Mouse (Mus musculus) limb, embryonic 12.5 days (tissue): ENCODE data around the gene Fam243. TPM values are rescaled to one million over a fixed set of nuclear protein-coding genes. Genes with fewer than 3 reads are reported as not detected.

Source experiments
- ATAC-seq: fragments of 200-750 bp; cut with Nextera tagmentation; 2 replicates; pipeline ENCODE4 v1.8.0; 2017; ENCODE audit warnings: low read depth, moderate TSS enrichment; ENCODE audit not compliant: insufficient number of reproducible peaks, insufficient read depth, low FRiP score, low TSS enrichment
- H3K27ac ChIP-seq: fragments of 300-500 bp; sonication (generic); 2 replicates; pipeline ENCODE4 v1.5.1; 2016; ENCODE audit warnings: mild to moderate bottlenecking, moderate library complexity
- H3K27me3 ChIP-seq: fragments of 300-500 bp; sonication (generic); 2 replicates; pipeline ENCODE4 v1.6.1; 2016; ENCODE audit warnings: mild to moderate bottlenecking, moderate library complexity
- H3K36me3 ChIP-seq: fragments of 300-500 bp; sonication (generic); 2 replicates; pipeline ENCODE4 v1.6.1; 2016; ENCODE audit warnings: mild to moderate bottlenecking, moderate library complexity
- H3K4me1 ChIP-seq: fragments of 300-500 bp; sonication (generic); replicated peaks from 2 replicates; pipeline ENCODE4 v1.6.1; 2016
- H3K4me2 ChIP-seq: fragments of 300-500 bp; sonication (generic); 2 replicates; pipeline ENCODE4 v1.6.1; 2016; ENCODE audit warnings: mild to moderate bottlenecking, moderate library complexity
- H3K4me3 ChIP-seq: fragments of 300-500 bp; sonication (generic); replicated peaks from 2 replicates; pipeline ENCODE4 v1.5.1; 2016; ENCODE audit warnings: mild to moderate bottlenecking
- H3K9ac ChIP-seq: fragments of 300-500 bp; sonication (generic); replicated peaks from 2 replicates; pipeline ENCODE4 v1.6.1; 2016; ENCODE audit warnings: mild to moderate bottlenecking, moderate library complexity
- H3K9me3 ChIP-seq: fragments of 300-500 bp; sonication (generic); 2 replicates; pipeline ENCODE4 v1.6.1; 2016; ENCODE audit warnings: mild to moderate bottlenecking, moderate library complexity
- WGBS: fragments of 180-500 bp; shearing (Covaris S2); methylation state at CpG from one replicate; pipeline ENCODE4 v1.1.7; 2016; 5-methylcytosine and 5-hydroxymethylcytosine counted together
- polyA plus RNA-seq: library from polyadenylated mRNA; unstranded; fragments of >200 nt; fragmentation: Nextera tagmentation; extraction: Ambion mirVana; gene quantifications from 2 replicates; pipeline ENCODE4 v1.2.1, GENCODE M21; 2016

Fam243 gene
- polyA plus RNA-seq, 1 experiment from 2014 or later = not detected

DNA sequence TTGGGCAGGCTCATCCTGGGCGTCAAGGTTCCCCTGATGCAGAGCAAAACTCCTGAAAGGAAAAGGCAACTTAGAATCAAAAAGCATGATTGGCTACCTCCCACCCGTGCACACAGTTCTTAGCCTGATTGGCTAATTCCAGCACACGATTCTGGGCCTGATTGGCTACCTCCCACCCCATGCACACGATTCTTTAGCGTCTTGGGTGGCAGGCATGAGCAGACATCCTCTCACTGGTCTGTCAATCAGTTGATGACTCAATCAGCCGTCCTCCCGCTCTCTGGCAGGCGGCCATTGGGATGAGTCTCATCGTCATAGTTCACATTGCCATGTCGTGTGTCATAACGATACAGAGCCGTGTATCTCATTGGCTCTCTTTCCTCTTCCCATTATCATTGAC, 27.7 kb upstream of the Fam243 start:
- Histone ChIP-seq H3K36me3 (no peaks in the 10 kb centered on the region), H3K4me1 (peaks cover 10% of the 10 kb centered on the region), H3K4me2 (no peak overlapping the region), H3K27me3 (0 out of 2 replicates have a peak, but pooled peaks cover 3% of the 10 kb centered on the region), H3K9ac (no peak overlapping the region), H3K27ac (no peak overlapping the region), H3K4me3 (no peak overlapping the region), H3K9me3 (no peaks in the 10 kb centered on the region)
- ATAC-seq = no peak
- 87% methylated on average over 12 of the region's 12 CpGs for WGBS

- H3K9ac ChIP-seq = no peak overlapping the region
- 77% methylated on average over 13 of the region's 13 CpGs for WGBS
- no peak for ATAC-seq
Measured at GRCm38 (mm10) chr16:92346297-92346916, 25.2 kb upstream of the Fam243 start.

GRCm38 (mm10) chr16:92345177-92345576, 23.9 kb upstream of the Fam243 start:
- no peak for ATAC-seq
- no peaks in the 10 kb centered on the region for H3K9me3 ChIP-seq
- 70% methylated on average over 11 of the region's 11 CpGs for WGBS
- peaks cover 11% of the 10 kb centered on the region; the same call in 1 of the 2 replicates for H3K4me1 ChIP-seq
- H3K4me3 ChIP-seq = no peak overlapping the region
- no peak overlapping the region for H3K4me2 ChIP-seq
- no peak overlapping the region for H3K27ac ChIP-seq
- no peak overlapping the region for H3K9ac ChIP-seq
- H3K36me3 ChIP-seq = no peaks in the 10 kb centered on the region
- 0 out of 2 replicates have a peak, but pooled peaks cover 3% of the 10 kb centered on the region for H3K27me3 ChIP-seq

More at GRCm38 (mm10) chr16:92346297-92346916, 25.2 kb upstream of the Fam243 start:
- Histone ChIP-seq H3K4me2 (no peak overlapping the region), H3K4me1 (peaks cover 3% of the 10 kb centered on the region; the same call in 1 of the 2 replicates), H3K27ac (no peak overlapping the region), H3K36me3 (no peaks in the 10 kb centered on the region), H3K9me3 (no peaks in the 10 kb centered on the region), H3K27me3 (0 out of 2 replicates have a peak, but pooled peaks cover 3% of the 10 kb centered on the region), H3K4me3 (no peak overlapping the region)

- H3K27ac ChIP-seq = no peak overlapping the region
- H3K4me2 ChIP-seq = peak overlapping the region; percentile 42
- H3K9ac ChIP-seq = no peak overlapping the region; the same call in 1 of the 2 replicates
- H3K4me1 ChIP-seq = peaks cover 8% of the 10 kb centered on the region; the same call in 1 of the 2 replicates
- H3K27me3 ChIP-seq = no peaks in the 10 kb centered on the region; the same call in 1 of the 2 replicates
- no peaks in the 10 kb centered on the region for H3K9me3 ChIP-seq
- H3K4me3 ChIP-seq = no peak overlapping the region
- peak; percentile 45; the same call in 1 of the 2 replicates for ATAC-seq
- no peaks in the 10 kb centered on the region for H3K36me3 ChIP-seq
- WGBS = 29% methylated on average over 27 of the region's 27 CpGs
Measured at GRCm38 (mm10) chr16:92340612-92341511, 19.6 kb upstream of the Fam243 start.

GRCm38 (mm10) chr16:92336280-92336679, 15.0 kb upstream of the Fam243 start:
- H3K27me3 ChIP-seq = no peaks in the 10 kb centered on the region; the same call in 1 of the 2 replicates
- peaks cover 12% of the 10 kb centered on the region for H3K4me1 ChIP-seq
- 7% methylated on average over 9 of the region's 9 CpGs for WGBS
- no peak overlapping the region for H3K9ac ChIP-seq
- no peaks in the 10 kb centered on the region for H3K36me3 ChIP-seq
- no peak overlapping the region for H3K4me2 ChIP-seq
- H3K4me3 ChIP-seq = no peak overlapping the region
- H3K27ac ChIP-seq = 0 out of 2 replicates have a peak overlapping the region, but pooled peaks have one; percentile 3
- no peak for ATAC-seq
- H3K9me3 ChIP-seq = no peaks in the 10 kb centered on the region

GRCm38 (mm10) chr16:92334600-92334999, 13.4 kb upstream of the Fam243 start:
- Histone ChIP-seq H3K27me3 (no peaks in the 10 kb centered on the region; the same call in 1 of the 2 replicates), H3K4me3 (no peak overlapping the region), H3K4me1 (peaks cover 5% of the 10 kb centered on the region), H3K27ac (no peak overlapping the region), H3K9ac (no peak overlapping the region), H3K9me3 (no peaks in the 10 kb centered on the region), H3K4me2 (no peak overlapping the region), H3K36me3 (no peaks in the 10 kb centered on the region)
- 57% methylated on average over 9 of the region's 9 CpGs for WGBS
- ATAC-seq = no peak

- Histone ChIP-seq H3K36me3 (no peaks in the 10 kb centered on the region), H3K27me3 (no peaks in the 10 kb centered on the region), H3K27ac (no peak overlapping the region), H3K9ac (no peak overlapping the region), H3K4me2 (no peak overlapping the region), H3K4me1 (peaks cover 5% of the 10 kb centered on the region), H3K9me3 (no peaks in the 10 kb centered on the region), H3K4me3 (no peak overlapping the region)
- WGBS = 84% methylated on average over 5 of the region's 5 CpGs
- no peak for ATAC-seq
Measured at GRCm38 (mm10) chr16:92330966-92331365, 9.7 kb upstream of the Fam243 start.

- no peak overlapping the region for H3K4me3 ChIP-seq
- ATAC-seq = no peak
- no peaks in the 10 kb centered on the region for H3K36me3 ChIP-seq
- no peak overlapping the region for H3K4me2 ChIP-seq
- peaks cover 15% of the 10 kb centered on the region for H3K4me1 ChIP-seq
- no peak overlapping the region for H3K9ac ChIP-seq
- no peak overlapping the region for H3K27ac ChIP-seq
- WGBS = 73% methylated on average over 10 of the region's 10 CpGs
- H3K27me3 ChIP-seq = no peaks in the 10 kb centered on the region
- H3K9me3 ChIP-seq = no peaks in the 10 kb centered on the region
Measured at GRCm38 (mm10) chr16:92327911-92328310, 6.7 kb upstream of the Fam243 start.

GRCm38 (mm10) chr16:92325062-92325406, 3.8 kb upstream of the Fam243 start:
- no peaks in the 10 kb centered on the region for H3K9me3 ChIP-seq
- 75% methylated on average over 1 of the region's 1 CpGs for WGBS
- no peak overlapping the region for H3K9ac ChIP-seq
- no peak overlapping the region for H3K4me2 ChIP-seq
- H3K4me3 ChIP-seq = no peak overlapping the region
- no peaks in the 10 kb centered on the region for H3K36me3 ChIP-seq
- H3K4me1 ChIP-seq = peaks cover 10% of the 10 kb centered on the region
- no peaks in the 10 kb centered on the region for H3K27me3 ChIP-seq
- ATAC-seq = no peak
- H3K27ac ChIP-seq = no peak overlapping the region

DNA sequence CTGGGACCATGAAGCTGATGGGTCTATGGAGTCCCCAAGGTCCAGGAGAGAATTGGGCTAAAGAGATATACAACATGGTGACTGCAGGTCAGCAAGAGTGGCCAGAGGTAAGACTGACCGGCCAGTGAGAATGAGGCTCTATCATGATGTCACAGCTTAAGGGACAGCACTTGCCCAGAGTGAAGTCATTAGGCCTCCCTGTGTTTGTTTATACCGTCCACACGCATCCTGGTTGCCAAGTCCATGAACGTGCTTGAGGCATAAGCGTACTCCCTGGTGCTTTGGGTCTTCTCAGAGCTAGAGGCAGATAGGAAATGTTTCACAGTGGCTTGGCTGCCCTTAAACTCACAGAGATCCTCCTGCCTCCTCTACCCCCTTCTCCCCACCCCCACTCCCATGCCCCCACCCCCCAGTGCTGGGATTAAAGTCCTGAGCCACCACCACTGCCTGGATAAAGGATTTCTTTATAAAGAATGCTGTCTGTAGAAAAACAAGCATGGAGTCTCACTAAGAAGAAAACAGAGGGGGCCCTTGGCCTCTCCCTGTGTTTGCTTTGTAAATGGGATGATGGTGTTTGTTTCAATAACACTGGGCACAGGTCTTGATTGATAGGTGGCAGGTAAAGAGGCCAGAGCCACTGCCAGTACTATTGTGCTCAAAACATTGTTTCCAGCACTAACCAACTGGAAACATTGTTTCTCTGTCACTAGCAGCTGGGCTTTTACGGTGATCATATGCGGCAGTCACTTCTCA, 3.2 kb upstream of the Fam243 start:
- Histone ChIP-seq H3K27ac (no peak overlapping the region), H3K27me3 (no peaks in the 10 kb centered on the region), H3K4me3 (no peak overlapping the region), H3K36me3 (no peaks in the 10 kb centered on the region), H3K4me1 (peaks cover 10% of the 10 kb centered on the region), H3K4me2 (no peak overlapping the region), H3K9ac (no peak overlapping the region), H3K9me3 (no peaks in the 10 kb centered on the region)
- no peak for ATAC-seq
- 60% methylated on average over 7 of the region's 7 CpGs for WGBS

DNA sequence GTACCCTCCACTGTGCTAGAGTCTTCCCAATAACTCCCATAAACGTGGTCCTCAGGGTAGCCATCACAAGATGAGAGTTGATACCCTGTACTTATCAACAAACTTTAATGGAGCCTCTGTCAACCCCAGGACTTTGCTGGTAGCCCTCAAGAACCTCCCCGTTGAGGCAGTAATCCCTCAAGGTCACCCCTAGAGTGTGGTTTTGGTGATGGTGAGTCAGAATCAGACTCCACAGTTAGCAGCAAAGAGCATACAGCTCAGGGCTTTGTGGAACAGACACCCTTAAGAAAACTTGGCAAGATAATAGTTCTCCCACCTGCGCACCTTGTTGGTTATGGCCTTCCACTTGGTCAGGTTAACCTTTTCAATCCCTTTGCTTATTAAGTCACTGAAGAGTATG, 880 bp downstream of the Fam243 start:
- Histone ChIP-seq H3K9me3 (no peaks in the 10 kb centered on the region), H3K4me3 (no peak overlapping the region), H3K4me2 (no peak overlapping the region), H3K4me1 (peaks cover 10% of the 10 kb centered on the region), H3K9ac (no peak overlapping the region), H3K36me3 (no peaks in the 10 kb centered on the region), H3K27me3 (no peaks in the 10 kb centered on the region), H3K27ac (no peak overlapping the region)
- ATAC-seq = no peak
- 84% methylated on average over 3 of the region's 3 CpGs for WGBS
